Mouse (Mus musculus): Measurements from ENCODE around the gene Gm49318.

DNA sequence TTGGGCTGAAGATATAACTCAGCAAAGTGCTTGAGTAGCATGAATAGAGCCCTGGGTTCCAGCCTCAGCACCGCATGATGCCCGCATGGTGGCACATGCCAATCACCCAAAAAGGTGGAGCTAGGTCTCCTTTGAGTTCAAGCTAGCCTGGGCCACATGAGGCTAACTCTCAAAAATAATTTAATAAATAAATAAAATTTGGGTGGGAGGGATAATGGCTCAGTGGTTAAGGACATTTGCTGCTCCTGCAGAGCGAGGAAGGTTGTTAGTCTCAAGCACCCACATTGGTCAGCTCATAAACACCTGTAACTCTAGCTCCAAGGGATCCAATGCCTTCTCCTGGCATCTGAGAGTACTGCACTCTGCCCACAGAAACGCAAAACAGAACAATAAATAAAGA lies 69.4 kb downstream of the Gm49318 start:
- TF ChIP-seq CTCF (IDR thresholded peaks at IDR 0.05; ENCODE audit: low read depth) (no peak), EP300 (IDR thresholded peaks at IDR 0.05; ENCODE audit: low read depth) (no peak)
